Mouse (Mus musculus): ENCODE data around the gene 1700016C15Rik.

Gene 1700016C15Rik

GRCm38 (mm10) chr1:177717057-177717835 lies 12.4 kb upstream of the 1700016C15Rik start:
- no peak for DNase-seq (ENCODE audit: low spot score)

- no peak for DNase-seq (ENCODE audit: low spot score)
Observed at GRCm38 (mm10) chr1:177718340-177719028, 11.1 kb upstream of the 1700016C15Rik start.

GRCm38 (mm10) chr1:177719029-177719427 lies 10.6 kb upstream of the 1700016C15Rik start:
- DNase-seq (ENCODE audit: low spot score), result no peak

GRCm38 (mm10) chr1:177723786-177724185 lies 5.8 kb upstream of the 1700016C15Rik start:
- DNase-seq (ENCODE audit: low spot score), result no peak

GRCm38 (mm10) chr1:177726870-177727269 lies 2.7 kb upstream of the 1700016C15Rik start:
- DNase-seq (ENCODE audit: low spot score), result no peak

DNA sequence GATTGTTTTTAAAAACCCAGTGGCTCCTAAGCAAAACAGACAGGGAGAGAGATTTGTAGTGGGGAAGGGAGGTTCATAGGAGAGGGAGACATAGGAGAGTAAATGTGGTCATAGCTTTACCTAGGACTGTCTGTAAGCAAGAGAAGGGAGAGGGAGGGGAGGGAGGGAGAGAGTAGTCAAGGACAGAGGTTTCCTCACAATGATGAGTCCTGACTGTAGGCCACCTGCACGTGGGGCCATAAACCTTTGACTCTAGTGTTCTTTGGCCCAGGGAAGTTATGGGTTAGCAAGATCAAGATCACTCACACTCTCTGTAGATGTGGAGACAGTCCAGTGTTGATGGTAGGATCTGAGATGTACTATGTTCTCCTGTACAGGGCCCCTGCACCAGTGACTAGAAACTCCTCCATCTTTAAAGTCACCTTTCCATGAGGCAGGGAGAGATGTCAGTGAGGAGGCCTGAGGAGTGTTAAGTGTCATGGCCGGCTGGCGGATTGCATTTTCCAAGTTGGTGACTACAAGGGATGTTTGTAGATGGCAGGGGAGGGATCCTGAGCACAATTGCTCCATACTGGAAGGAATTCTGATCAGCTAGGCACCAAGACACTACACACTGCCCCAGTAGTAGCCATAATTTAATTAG lies 1.6 kb upstream of the 1700016C15Rik start:
- DNase-seq (ENCODE audit: low spot score), result no peak

DNA sequence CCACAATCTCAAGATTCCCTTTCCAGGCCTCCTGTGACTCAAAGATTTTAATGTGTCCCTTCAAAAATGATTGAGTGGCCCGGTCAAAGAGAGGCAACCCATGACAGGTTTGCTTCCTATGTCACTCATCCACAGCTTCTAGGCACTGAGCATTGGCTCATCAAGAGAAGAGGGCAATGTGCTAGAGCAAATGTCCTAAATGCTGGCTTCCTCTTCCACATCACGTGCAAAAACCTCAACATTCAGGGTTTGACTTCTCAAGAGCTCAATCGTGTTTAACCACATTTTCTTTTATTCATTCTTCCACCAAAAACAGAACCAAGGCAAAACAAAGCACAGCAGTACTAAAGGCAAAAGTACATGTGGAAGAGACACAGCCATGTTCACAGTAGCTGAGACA lies 2.4 kb downstream of the 1700016C15Rik start:
- DNase-seq (ENCODE audit: low spot score), result no peak

DNA sequence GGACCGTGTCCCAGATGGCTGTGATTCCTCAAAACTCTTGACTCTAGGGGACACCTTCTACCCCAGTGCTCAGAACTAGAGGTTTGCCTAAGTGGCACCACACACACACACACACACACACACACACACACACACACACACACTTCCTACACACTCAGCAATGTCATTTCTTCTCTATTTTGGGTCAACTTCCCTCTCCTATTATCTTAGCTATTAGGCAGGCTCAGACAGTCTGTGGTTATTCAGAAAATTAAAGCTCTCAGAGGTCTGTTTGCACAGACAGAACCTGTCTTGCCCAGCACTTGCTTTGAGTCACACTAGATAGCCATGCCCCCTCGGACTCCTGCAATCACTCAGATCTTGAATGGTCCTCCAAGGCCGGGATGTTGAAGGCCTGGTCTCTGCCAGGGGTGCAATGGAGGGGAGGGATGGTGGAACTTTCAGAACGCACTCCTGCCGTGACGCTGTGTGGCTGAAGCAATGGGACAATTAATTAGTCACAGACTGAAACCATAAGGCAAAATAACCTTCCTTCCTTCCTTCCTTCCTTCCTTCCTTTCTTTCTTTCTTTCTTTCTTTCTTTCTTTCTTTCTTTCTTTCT lies 8.0 kb downstream of the 1700016C15Rik start:
- no peak for DNase-seq (ENCODE audit: low spot score)

- DNase-seq (ENCODE audit: low spot score), result no peak
Observed at GRCm38 (mm10) chr1:177740707-177741106, 11.1 kb downstream of the 1700016C15Rik start.

DNA sequence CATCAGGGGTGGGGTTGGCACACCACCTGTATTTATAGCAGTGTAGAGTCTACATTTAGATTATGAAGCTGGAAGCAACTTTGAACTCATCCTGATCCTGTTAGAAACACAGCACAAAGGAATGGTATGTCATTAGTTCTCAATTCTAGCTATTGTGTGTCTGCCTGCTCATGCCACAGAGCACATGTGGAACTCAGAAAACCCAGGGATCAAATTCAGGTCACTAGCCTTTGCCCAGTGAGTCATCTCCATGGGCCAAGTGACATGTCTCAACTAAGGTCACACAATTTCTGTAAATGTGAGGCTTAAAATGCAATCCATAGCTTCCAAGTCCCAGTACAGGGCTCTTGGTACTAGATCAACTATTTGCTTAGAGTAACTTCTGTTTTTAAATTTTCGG lies 12.5 kb downstream of the 1700016C15Rik start:
- no peak for DNase-seq (ENCODE audit: low spot score)

GRCm38 (mm10) chr1:177744521-177745325 lies 15.1 kb downstream of the 1700016C15Rik start:
- no peak for DNase-seq (ENCODE audit: low spot score)

GRCm38 (mm10) chr1:177747869-177748540 lies 18.4 kb downstream of the 1700016C15Rik start:
- DNase-seq (ENCODE audit: low spot score), result no peak

DNA sequence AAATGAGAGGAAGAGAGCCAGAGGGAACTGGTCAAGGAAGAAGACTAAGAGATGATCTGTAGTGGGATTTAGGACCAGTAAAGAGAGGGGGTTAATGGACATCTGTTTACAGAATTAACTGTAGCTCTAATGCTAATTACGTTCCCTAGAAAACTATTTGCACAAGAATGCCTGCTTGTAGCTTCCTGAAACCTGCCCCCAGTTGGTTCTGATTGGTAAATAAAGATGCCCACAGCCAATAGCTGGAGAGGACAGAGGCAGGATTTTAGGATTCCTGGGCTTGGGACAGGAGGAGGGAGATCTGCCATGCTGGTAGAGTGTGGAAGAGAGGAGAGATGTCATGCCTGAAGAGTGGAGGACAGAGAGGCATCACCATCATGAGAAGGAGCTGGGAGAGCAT lies 23.9 kb downstream of the 1700016C15Rik start:
- no peak for DNase-seq (ENCODE audit: low spot score)

DNA sequence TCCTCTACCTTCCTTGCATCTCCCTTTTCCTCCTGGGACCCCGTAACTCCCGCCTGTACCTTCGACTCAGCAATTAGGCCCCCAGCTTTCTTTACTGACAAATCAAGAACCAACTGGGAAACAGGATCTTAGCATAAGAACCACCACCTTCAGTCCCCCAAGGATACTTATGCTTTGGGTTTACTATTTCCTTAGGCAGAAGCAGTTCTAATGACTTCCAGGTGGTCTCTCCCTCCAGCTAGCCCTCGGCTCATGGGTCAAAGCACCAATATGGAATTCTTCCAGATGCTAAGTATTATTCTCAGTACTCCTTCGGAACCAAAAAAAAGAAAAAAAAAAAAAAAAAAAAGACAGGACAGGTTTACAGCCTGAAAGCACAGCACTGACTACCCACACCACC lies 27.6 kb downstream of the 1700016C15Rik start:
- no peak for DNase-seq (ENCODE audit: low spot score)

DNA sequence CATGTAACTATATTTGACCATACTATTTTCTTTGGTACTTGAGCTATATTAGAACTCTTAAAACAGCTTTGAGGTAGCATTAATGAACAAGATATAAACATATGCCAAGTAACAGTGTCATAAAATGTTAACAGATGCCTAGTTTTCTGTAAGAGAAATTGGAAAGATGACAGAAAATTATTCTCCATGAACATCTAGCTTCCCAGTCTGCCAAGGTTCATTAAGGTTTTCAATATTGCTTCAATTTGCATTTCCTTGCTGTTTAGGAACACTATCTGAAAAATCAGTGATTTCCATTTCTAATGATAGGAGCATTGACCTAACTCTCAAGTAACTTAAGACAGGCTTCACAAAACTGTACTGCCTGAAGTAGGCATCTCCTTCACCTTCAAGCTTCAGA lies 39.3 kb downstream of the 1700016C15Rik start:
- no peak for DNase-seq (ENCODE audit: low spot score)

GRCm38 (mm10) chr1:177777397-177777796 lies 47.8 kb downstream of the 1700016C15Rik start:
- no peak for DNase-seq (ENCODE audit: low spot score)

DNA sequence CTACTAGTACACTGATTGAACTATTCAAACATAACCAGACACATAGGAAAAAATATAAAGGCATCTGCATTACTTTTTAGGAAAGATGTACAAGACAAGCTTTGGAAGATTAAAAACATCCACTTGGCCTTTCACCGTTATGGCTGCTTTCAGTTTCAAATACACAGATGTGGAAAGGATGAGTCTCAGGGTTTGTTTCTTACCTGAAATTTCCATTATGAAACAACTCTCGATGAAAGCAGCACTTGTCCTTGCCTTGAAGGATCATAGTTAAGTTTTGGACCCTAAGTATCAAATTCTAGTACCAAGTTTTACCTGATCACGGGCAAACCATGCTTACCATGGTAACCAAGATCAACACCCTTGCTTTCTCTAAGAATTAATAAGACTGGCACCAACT lies 63.2 kb downstream of the 1700016C15Rik start:
- DNase-seq (ENCODE audit: low spot score), result no peak

DNA sequence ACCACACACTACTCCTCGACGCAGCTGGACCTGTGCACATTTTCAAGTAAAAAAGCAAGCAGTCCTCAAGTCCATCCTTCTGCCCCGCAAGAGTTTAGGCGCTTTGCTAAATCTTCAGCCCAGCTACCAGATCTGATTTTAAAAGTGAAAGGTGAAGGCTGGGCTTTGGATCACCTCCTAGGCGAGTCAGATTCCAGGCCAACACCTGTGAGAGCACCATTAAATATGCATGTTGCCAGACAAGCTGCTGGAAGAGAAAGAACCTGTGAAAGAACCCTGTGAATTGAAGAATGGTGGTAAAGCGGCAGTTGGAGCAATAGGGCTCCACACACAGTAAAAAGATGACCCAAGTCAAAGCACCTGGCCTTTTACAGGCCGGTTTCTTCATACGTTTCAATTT lies 65.3 kb downstream of the 1700016C15Rik start:
- no peak for DNase-seq (ENCODE audit: low spot score)

GRCm38 (mm10) chr1:177795421-177796192 lies 66.0 kb downstream of the 1700016C15Rik start:
- peak; percentile 71 for DNase-seq (ENCODE audit: low spot score)

DNA sequence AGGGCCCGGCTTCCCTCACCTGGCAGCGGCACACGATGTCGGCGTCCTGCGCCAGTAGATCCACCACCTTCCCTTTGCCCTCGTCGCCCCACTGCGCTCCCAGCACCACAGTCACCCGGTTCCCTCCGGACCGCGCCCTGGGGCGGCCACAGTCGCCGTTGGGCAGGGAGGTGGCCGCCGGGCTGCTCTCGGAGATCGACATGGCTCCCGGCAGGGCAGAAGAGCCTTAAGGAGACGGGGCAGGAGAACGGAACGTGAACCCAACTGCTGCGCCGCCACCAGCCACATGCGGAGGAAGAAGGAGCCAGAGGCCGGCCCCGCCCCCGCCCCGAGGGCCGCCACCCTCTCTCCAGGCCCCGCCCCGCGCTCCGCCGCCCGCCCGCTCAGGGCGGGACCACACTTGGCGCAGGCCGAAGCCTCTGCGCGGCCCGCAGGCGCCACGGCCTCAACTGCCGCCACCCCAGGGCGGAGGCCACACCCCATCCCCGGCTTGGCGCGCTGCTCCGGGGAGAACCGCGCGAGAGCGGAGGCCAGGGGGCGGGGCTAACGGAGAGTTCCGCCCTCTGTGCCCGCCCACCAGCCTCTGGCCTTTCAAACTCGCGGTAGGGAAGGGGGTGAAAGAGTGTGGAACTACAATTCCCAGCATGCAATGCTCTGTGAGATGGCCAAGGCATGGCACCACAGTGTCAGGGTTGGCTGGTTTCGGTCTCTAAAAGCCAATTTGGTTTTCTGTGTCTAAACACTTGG lies 66.8 kb downstream of the 1700016C15Rik start, which contains the start of gene Adss:
Gene Adss (minus strand): TSS at position 319 of the 747 bp plus-strand sequence.
- peak; percentile 99 for DNase-seq (ENCODE audit: low spot score)
